Mouse (Mus musculus) retina, postnatal 1 day (tissue): ENCODE measurements around the gene Slc29a4.

Experiments used
- DNase-seq: peaks from one replicate; pipeline ENCODE4 v3.0.0-alpha.2; 2012

The Slc29a4 gene

GRCm38 (mm10) chr5:142696865-142697264 lies 4.6 kb downstream of the Slc29a4 start:
- no peak for DNase-seq

DNA sequence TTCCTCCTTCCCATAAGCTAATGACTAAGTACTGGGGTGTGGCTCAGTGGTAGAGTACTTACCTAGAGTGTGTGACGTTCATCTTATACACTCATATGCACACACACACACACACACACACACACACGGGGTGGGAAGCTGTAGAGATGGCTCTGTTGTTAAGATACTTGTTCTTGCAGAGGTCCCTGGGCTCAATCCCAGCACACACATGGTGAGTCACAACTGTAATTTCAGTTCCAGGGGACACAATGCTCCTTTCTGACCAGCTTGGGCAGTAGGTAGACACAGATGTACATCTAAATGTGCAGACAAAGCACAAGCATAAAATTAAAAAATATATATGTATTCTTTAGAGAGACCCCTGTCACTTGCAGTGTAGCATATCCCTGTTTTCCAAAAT lies 5.4 kb downstream of the Slc29a4 start:
- DNase-seq = no peak

GRCm38 (mm10) chr5:142700842-142701589 lies 8.7 kb downstream of the Slc29a4 start:
- peak; percentile 56 for DNase-seq

DNA sequence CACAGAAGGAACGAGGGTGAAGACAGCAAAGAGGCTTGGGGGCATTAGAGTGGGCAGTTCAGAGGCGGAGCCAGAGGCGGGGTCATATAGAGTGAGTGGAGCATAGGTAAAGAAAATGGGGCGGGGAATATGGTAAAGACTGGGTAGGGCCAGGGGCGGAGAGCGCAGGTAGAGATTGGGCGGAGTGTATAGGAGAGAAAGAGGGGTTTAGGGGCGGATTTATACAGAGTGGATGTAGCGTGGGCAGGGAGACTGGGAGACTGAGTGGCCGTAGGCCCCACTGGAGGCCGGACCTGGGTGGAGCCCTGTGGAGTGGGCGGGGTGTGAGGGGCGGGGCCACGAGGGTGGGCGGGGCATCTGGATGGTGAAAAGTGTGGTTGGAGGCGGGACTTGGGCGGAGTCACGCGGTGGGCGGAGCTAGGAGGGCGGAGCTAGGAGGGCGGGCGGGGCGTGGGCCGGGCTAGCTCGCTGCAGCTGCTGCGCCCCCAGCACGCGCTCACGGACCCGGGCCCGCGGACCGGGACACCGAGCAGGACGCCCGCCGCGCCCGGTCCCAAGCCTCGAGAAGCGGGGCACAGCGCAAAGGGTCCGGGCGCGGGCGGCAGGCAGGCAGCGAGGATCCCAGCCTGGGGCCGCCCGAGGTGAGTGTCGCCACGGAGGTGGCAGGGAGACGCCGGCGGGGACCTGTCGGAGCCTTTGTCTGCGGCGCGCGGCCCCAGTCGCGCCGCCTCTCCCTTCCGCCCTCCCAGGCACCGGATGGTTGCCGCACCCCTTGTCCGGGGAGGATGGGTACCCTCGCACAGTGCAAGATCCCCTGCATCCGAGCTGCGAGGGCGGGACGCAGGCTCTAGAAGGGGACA lies 9.6 kb downstream of the Slc29a4 start:
- DNase-seq = peak; percentile 82

DNA sequence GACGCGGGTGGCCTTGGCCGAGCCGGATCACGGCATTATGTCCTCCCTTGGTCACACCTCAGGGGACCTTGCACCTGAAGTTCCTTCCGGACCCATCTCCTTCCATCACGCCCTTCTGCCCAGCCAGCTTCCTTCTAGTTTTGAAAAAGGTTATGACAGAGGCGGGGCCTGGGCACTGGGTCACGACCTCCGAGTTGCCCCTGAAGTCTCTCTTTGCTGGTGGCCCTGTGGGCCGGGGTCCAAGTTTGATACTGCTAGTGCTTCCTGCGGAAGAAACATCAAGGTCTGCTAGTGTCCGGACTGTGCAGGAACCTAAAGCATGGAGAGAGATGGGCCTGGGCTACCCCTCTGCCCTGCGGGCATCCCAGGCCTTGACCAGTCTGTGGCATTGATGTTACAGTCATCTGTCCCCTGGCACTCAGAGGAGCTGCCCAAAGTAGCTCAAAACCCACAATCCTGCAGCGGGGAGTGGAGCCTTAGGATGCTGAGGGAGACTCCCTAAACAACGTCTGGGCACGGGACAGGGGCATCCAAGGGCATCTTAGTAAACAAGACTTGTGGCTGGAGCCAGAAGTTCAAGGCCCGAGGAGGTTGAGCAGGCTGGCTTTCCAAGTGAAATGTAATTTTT lies 10.3 kb downstream of the Slc29a4 start:
- no peak for DNase-seq

DNA sequence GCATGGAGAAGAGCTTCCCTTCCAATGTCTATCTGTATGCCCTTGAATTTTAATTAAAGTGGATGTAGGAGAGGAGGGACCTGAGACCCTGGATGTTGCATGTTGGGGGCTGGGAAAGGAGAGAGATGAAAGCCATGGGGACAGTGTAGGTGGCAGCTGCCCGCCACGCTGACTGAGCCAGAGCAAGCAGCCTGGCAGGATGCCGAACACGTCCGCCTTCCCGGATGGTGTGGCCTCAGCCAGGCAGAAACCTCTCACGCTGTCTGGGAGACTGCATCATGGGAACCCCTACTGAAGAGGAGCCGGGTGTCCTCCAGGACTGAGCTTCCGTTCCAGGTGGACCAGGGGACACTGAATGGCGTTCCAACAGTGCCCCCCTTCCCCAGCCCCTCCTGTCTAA lies 11.3 kb downstream of the Slc29a4 start:
- DNase-seq = no peak

DNA sequence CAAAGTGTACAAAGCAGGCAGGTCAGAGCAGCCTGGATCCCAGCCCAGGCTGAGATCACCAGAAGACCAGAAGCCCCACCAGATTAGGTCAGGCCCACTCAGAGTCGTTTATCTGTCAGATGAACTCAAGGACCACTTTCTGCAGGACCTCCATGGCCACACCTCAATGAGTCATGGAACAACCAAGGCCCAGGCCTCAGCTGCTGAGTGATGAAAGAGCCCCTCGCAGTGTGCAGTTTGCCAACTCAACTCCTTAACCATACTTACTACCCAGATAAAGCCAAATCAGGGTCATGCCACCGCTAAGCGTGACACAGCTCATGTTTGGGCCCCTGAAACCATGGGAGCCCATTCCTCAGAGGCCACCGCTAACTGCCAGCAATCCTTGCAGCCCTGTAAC lies 15.4 kb downstream of the Slc29a4 start:
- DNase-seq = no peak

- no peak for DNase-seq
Observed at GRCm38 (mm10) chr5:142709436-142709835, 17.1 kb downstream of the Slc29a4 start.

GRCm38 (mm10) chr5:142712373-142712772 lies 20.1 kb downstream of the Slc29a4 start:
- no peak for DNase-seq

DNA sequence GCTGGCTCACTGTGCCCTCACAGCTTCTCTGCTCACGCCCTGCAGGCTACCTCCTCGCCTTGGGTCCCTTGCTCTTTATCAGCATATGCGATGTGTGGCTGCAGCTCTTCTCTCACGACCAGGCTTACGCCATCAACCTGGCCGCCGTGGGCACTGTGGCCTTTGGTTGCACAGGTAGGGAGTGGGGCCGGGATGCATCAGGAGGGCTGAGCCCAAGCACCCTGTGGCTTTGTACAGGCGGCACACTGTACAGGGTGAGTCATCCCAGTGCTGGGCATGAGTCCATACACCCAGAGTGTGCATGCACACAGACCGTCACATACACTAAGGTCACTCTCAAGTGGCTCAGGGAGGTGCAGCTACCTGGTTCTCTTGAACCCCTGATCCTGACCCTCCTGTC lies 21.7 kb downstream of the Slc29a4 start:
- no peak for DNase-seq

DNA sequence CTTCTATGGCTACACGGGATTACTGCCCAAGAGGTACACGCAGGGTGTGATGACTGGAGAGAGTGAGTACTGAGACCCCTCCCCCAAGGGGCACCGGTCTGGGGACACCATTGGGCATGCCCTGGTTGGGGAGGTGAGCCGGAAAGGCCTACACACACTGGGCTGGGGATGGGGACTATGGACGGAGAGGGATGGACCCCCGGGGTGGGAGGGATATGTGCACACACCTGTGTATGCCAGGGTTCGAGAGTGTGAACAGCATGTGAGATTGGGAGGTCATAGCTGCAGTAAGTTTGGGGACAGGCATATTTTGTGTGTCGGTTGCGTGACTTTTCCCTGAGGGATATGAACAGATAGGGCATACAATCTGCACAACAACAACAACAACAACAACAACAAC lies 22.7 kb downstream of the Slc29a4 start:
- DNase-seq = no peak

GRCm38 (mm10) chr5:142716056-142716455 lies 23.7 kb downstream of the Slc29a4 start:
- no peak for DNase-seq

- peak; percentile 78 for DNase-seq
Observed at GRCm38 (mm10) chr5:142718037-142718436, 25.7 kb downstream of the Slc29a4 start.

- no peak for DNase-seq
Observed at GRCm38 (mm10) chr5:142718486-142718885, 26.2 kb downstream of the Slc29a4 start.

DNA sequence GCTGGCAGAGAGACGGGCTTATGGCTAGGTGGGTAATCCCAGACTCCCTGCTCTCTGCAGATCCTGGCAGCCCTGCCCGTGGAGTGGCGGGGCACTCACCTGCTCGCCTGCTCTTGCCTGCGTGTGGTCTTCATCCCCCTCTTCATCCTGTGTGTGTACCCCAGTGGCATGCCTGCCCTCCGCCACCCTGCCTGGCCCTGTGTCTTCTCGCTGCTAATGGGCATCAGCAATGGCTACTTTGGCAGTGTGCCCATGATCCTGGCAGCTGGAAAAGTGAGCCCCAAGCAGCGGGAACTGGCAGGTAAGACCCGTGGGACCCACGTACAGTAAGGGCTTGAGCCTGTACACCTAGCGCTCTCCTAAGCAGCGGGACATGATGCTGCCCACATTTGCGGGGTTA lies 27.6 kb downstream of the Slc29a4 start:
- no peak for DNase-seq

GRCm38 (mm10) chr5:142723520-142724133 lies 31.3 kb downstream of the Slc29a4 start:
- DNase-seq = peak; percentile 84

GRCm38 (mm10) chr5:142724265-142724664 lies 32.0 kb downstream of the Slc29a4 start:
- DNase-seq = no peak

GRCm38 (mm10) chr5:142726748-142727147 lies 34.4 kb downstream of the Slc29a4 start:
- DNase-seq = no peak

DNA sequence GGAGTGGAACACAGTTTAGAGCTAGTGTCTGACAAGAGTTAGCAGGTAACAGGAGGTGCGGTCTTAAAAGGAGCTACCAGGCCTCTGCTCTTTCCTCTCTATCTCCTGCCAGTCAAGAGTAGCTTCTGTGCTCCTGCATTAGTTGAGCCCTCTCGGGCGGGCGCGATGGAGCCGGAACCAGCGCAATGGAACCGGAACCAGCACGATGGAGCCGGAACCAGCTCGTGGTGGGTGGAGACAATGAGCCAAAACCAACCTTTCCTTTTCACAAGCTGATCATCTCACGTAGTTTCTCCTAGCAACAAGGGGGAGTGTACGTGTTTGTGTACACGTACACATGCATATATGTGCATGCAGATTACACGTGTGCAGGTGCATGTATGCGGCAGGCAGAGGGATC lies 36.0 kb downstream of the Slc29a4 start:
- DNase-seq = no peak

DNA sequence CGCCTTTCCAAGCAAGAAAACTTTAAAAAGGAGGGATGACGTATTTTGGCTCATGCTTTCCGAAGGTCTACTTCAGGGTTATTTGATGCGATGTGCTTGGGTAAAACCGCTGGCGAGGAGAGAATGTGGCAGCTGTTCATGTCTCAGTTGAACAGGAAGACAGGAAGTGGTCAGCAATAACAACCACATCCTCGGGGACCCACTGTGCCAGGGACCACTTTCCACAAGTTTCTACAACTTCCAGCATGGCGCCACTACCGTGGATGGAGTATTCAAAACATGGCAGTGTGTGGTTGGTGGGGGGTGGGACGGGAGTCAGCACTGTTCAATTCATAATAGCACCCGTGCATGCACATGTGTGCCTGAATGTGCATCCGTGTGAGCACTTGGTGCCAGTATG lies 38.0 kb downstream of the Slc29a4 start:
- no peak for DNase-seq

DNA sequence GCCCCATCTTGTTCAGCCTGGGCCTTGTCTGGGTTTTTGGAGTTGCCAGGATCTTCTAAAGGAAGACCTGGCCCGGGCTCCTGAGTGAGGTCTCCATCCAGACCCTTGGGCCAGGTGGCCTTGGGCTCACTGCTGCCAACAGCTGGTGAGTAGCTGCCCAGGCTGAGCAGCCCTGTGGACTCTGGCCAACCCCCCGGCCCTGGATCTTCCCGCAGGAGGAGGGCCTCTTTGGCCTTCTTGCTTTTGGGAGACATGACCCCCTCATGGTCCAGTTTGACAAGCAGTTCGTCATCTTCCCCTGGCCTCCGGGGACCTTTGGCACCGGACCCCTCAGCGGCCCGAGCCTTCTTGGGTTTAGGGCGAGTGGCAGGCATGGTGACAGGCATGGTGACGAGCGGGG lies 39.6 kb downstream of the Slc29a4 start:
- no peak for DNase-seq

DNA sequence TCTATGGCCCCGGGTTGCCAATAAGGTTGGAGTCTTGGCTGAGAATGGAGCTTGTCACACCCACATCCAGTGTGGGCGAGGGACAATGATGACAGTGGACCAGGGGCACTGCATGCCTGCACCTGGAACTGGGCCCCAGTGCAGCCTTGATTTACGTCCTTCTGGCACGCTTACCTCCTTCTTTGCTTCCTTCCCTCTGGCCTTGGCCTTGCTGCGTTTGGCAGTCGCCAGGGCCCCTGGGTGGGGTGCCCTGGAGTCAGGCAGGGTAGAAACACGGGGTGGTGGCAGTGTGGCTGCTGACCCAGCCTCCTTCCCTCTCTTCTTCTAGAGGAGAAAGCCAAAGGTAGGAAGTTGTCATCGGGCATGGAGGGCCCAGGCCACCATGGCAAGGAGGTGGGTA lies 47.6 kb downstream of the Slc29a4 start:
- DNase-seq = no peak

DNA sequence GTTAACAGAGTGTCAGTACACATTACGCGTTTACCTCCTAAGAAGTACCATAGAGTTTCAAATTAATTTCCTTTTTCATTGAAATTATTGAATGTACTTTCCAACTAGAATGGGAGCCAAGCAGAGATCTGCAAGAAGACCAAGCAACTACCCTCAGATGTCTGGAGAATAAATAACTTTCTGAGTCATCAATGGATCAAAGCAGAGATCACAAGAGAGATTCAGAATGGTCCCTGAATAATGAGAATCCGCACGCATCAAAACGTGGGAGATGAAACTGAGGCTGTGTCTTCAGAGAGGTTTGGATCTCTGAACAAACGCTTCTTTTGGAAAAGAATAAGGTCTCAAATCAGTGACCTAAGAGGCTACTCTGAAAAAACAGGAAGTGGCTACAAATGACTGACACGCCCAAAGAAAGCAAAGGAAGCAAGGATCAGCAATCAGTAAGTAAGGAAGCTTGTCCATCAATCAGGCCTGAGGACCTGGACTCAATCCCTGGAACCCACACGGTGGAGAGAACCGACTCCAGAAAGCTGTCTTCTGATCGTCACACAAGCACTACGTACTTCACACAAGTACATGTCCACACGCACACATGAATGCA lies 54.8 kb downstream of the Slc29a4 start:
- no peak for DNase-seq
